ENCODE assay signal across 17 mouse cellular contexts in genomic region chr4:55176026-55176425, GRCm38 (mm10).
"Had no signal": no experiment of that assay in that cellular context is flagged by ENCODE, and none has a peak within 500 bp of the region (broad histone marks: within the 10 kb centered on the region; RNA-seq: fewer than 3 reads in every experiment).

No protein-coding gene starts in this region.

- DNase-seq: liver, postnatal 0 days; lung, adult 2 months; lung, postnatal 14 days; lung, postnatal 36 days; midbrain, embryonic 14.5 days; right cerebral cortex, postnatal 14 days; thymus, adult 2 months; thymus, postnatal 25 days; thymus, postnatal 4 days had no signal

- H3K4me3 ChIP-seq: lung, embryonic 15.5 days; megakaryocyte, embryonic 14.5 days; midbrain, embryonic 12.5 days; neural tube, embryonic 12.5 days; stomach, embryonic 15.5 days had no signal

- H3K27me3 ChIP-seq: lung, embryonic 15.5 days; megakaryocyte, embryonic 14.5 days; midbrain, embryonic 12.5 days; neural tube, embryonic 12.5 days; stomach, embryonic 15.5 days had no signal

- H3K4me2 ChIP-seq: lung, embryonic 15.5 days; midbrain, embryonic 12.5 days; neural tube, embryonic 12.5 days; stomach, embryonic 15.5 days had no signal

- H3K27ac ChIP-seq: lung, embryonic 15.5 days; macrophage; midbrain, embryonic 12.5 days; neural tube, embryonic 12.5 days; stomach, embryonic 15.5 days; stomach, postnatal 0 days had no signal

- H3K36me3 ChIP-seq: lung, embryonic 15.5 days; midbrain, embryonic 12.5 days; neural tube, embryonic 12.5 days; stomach, embryonic 15.5 days had no signal

- H3K9me3 ChIP-seq: lung, embryonic 15.5 days; midbrain, embryonic 12.5 days; neural tube, embryonic 12.5 days; stomach, embryonic 15.5 days had no signal

- ATAC-seq: liver, postnatal 0 days; lung, postnatal 0 days had no signal

- H3K9ac ChIP-seq: liver, postnatal 0 days; lung, embryonic 15.5 days; midbrain, embryonic 12.5 days; neural tube, embryonic 12.5 days; stomach, embryonic 15.5 days had no signal

- H3K4me1 ChIP-seq: megakaryocyte, embryonic 14.5 days; midbrain, embryonic 12.5 days; neural tube, embryonic 12.5 days; stomach, embryonic 15.5 days had no signal
